Mouse (Mus musculus): ENCODE results near the gene Hoxc5. TPM values are rescaled to one million over a fixed set of nuclear protein-coding genes. Genes with fewer than 3 reads are reported as not detected.

Hoxc5 gene
- total RNA-seq, 2 experiments from 2014 or later: not detected

GRCm38 (mm10) chr15:102983716-102984115, 16.5 kb downstream of the Hoxc5 start:
- no peak for DNase-seq (ENCODE audit: low spot score)
- intact Hi-C loops (cut with DNase I): no loop called here

GRCm38 (mm10) chr15:102984521-102984920, 17.3 kb downstream of the Hoxc5 start:
- intact Hi-C loops (cut with DNase I): no loop called here
- DNase-seq (ENCODE audit: low spot score): no peak

- intact Hi-C loops (cut with DNase I): loop anchor here (5.0 kb wide), 1 partner anchor 332 kb away; no protein-coding TSS in a partner anchor
- DNase-seq (ENCODE audit: low spot score): no peak
These were observed 17.7 kb downstream of the Hoxc5 start for GRCm38 (mm10) chr15:102984925-102985324.

DNA sequence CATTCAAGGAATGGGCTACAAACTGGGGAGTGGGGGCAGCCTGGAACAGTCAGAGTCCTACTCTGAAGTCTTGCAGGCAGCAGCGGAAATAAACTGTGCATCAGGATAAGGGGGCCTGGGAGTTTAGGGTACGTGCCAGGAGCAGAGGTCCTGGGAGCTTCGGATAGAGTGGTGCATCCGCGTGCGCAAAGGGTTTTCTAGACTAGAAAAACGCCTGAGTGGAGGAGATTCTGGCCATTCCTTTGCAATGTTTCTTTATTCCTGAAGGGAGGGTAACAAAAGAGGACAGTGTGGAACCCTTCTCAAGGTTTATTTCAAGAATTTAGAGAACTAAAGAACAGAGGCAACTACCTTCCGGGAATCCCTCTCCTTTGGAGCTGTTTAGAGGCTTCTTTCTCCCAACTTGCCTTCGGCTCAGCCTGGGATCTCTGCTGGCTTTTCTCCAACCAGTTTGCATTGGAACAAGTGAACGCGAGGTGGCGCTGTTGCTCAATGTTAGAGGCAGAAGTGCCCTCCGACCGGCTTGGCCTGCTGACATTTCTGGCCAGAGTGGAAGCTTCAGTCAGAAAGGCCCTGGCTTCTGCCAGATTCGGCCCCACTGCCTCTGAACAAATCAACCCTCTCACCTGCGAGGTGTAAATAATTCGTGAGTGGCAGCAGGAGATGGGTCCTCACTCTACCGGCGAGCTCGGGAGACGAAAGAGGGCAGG, 20.0 kb downstream of the Hoxc5 start:
- peak; percentile 67 for DNase-seq (ENCODE audit: low spot score)
- intact Hi-C loops (cut with DNase I): loop anchor here (1.0 to 5.0 kb wide), 3 partner anchors 144 to 330 kb away; no protein-coding TSS in a partner anchor

DNA sequence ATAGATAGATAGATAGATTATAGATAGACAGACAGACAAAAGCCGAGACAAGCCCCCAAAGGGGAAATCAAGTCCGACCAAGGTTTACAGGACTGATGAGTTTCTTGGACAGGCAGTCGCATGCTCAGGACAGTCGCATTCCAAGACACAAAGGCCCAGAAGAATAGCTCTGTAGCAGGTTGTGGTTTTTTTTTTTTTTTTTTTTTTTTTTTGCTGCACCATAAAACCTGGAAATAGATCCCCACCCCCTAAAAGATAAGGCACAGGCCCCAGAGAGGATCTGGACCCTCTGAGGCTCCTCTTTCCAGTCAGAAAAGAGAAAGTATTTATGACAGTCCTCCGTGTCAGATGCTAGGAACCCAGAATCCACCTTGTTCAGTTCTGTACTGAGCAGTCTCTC, 20.8 kb downstream of the Hoxc5 start:
- intact Hi-C loops (cut with DNase I): loop anchor here (1.0 to 5.0 kb wide), 3 partner anchors 25 to 329 kb away; no protein-coding TSS in a partner anchor
- no peak for DNase-seq (ENCODE audit: low spot score)

DNA sequence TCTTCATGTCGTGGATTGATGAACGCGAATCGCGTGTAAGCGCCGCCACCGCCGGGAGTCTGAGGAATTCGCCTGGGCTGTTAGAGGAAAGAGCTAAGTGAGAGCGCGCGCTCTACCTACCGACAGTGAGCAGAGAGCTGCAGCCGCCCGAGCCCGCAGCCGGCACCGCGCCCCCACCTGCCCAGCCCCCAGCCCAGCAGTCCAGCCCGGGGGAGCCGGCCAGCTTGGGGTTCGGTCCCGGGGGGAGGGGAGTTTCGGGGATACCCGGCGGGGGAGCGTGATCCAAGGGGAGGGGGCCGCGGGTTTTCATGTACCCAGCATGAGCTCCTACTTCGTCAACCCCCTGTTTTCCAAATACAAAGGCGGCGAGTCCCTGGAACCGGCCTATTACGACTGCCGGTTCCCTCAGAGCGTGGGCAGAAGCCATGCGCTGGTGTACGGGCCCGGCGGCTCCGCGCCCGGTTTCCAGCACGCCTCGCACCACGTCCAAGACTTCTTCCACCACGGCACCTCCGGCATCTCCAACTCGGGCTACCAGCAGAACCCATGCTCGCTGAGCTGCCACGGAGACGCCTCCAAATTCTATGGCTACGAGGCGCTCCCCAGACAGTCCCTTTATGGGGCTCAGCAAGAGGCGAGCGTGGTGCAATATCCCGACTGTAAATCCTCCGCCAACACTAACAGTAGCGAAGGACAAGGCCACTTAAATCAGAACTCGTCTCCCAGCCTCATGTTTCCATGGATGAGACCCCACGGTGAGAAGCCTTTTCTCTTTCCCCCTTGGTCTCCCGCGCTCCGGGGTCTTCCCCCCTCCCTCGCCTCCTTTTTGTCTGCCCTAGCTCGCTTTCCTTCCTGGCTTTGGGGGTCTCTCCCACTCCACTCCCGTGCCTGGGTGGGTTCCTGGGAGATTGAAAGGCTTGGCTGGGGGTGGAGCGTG, 23.5 kb downstream of the Hoxc5 start, which contains the start of gene Hoxc8:
TSS of gene Hoxc8 (plus strand) at position 147 of the 937 bp plus-strand sequence.
- intact Hi-C loops (cut with DNase I): no loop called here
- no peak for DNase-seq (ENCODE audit: low spot score)

DNA sequence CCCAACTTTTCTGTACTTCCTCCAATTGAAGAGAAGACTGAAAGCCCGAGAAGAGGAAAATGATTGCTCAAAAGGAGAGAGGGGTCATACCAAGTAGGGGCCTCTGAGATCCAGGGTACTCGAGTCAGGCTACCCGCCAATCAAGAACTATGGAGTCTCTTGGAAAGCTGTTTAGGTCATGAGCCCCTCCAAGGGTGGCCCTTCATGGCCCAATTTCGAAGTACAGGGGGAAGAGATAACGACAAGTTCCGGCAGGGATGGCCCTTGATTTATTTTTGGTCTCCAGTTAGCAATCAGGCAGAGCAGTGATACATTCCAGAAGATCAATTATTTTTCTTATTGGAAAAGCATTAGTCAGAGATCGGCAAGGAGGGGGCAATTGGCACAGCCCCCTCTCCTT, 24.5 kb downstream of the Hoxc5 start:
- intact Hi-C loops (cut with DNase I): no loop called here
- DNase-seq (ENCODE audit: low spot score): no peak

GRCm38 (mm10) chr15:102992206-102992605, 25.0 kb downstream of the Hoxc5 start:
- intact Hi-C loops (cut with DNase I): no loop called here
- DNase-seq (ENCODE audit: low spot score): no peak

DNA sequence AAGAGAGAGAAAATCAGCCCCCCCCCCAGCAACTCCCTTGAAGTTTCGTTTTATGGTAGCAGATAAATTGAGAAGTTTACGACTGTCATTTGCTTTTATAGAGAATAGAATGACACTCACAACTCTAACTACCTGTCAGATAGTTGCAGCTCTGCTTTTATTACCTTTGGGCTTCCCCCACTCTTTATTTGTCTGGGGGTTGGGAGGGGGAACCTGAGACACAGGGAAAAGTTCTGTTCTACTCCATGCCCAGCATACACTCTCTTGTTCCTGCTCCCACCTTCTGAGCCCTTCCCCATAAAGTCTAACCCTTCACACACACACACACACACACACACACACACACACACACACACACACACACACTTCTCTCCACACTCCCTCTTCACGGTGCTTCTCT, 25.6 kb downstream of the Hoxc5 start:
- DNase-seq (ENCODE audit: low spot score): no peak
- intact Hi-C loops (cut with DNase I): no loop called here

- intact Hi-C loops (cut with DNase I): no loop called here
- DNase-seq (ENCODE audit: low spot score): no peak
These were observed 29.3 kb downstream of the Hoxc5 start for GRCm38 (mm10) chr15:102996548-102996947.

DNA sequence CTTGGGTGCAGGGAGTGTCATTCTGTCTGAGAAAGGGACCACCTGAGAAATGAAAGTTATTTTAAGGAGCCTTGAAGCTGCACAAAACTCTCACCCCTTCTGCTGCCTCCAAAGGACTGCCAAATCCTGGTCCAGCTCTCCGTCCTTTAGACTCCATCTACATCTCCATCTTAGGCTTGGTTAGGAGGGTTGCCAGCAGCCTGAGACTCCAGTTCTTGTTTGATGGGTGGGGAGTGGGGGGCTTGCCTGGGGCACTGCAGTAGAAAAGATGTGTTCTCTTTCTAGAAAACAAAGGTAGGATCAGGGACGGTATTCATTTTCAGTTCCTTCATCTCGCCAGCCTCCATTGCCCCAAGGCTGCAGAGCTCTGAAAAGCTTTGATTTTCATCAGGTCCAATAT, 30.2 kb downstream of the Hoxc5 start:
- DNase-seq (ENCODE audit: low spot score): no peak
- intact Hi-C loops (cut with DNase I): no loop called here

- intact Hi-C loops (cut with DNase I): no loop called here
- DNase-seq (ENCODE audit: low spot score): no peak
These were observed 30.7 kb downstream of the Hoxc5 start, which contains the start of gene Hoxc6 for GRCm38 (mm10) chr15:102997939-102998355. Gene Hoxc6 (plus strand): TSS chr15:102998257.

DNA sequence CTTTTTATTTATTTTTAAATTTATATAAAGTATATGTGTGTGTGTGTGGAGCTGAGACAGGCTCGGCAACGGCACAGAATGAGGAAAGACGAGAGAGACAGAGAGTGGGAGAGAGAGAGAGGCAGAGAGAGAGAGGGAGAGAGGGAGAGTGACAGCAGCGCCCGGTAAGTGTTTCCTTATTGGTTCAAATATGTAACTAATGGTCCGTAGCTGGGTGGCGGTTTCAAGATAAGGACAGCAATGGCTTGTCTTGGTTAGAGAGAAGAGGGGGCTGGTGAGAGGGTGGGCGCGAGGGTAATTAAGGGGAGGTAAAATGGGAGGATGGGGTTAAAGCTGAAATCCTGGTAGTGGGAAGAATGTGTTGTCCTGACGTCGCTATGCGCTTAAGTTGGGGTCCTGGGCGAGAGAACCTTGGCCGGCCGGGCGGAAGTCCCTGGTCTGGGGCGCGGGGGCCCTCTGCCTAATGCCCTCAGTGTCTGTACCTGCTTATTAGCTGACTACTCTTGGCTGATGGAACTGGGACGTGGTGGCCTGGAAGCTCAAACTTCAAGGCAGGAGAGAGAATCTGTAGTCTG, 31.5 kb downstream of the Hoxc5 start:
- no peak for DNase-seq (ENCODE audit: low spot score)
- intact Hi-C loops (cut with DNase I): no loop called here

- peak; percentile 17 for DNase-seq (ENCODE audit: low spot score)
- intact Hi-C loops (cut with DNase I): no loop called here
These were observed 32.1 kb downstream of the Hoxc5 start for GRCm38 (mm10) chr15:102999183-102999831.

- intact Hi-C loops (cut with DNase I): no loop called here
- no peak for DNase-seq (ENCODE audit: low spot score)
These were observed 32.7 kb downstream of the Hoxc5 start for GRCm38 (mm10) chr15:102999955-103000354.

- intact Hi-C loops (cut with DNase I): no loop called here
- no peak for DNase-seq (ENCODE audit: low spot score)
These were observed 33.3 kb downstream of the Hoxc5 start for GRCm38 (mm10) chr15:103000501-103000901.

GRCm38 (mm10) chr15:103001370-103001769, 34.1 kb downstream of the Hoxc5 start:
- intact Hi-C loops (cut with DNase I): no loop called here

GRCm38 (mm10) chr15:103002156-103002555, 34.9 kb downstream of the Hoxc5 start:
- no peak for DNase-seq (ENCODE audit: low spot score)
- intact Hi-C loops (cut with DNase I): no loop called here

More at GRCm38 (mm10) chr15:103001370-103001769, 34.1 kb downstream of the Hoxc5 start:
- no peak for DNase-seq (ENCODE audit: low spot score)

GRCm38 (mm10) chr15:103002821-103003448, 35.7 kb downstream of the Hoxc5 start:
- no peak for DNase-seq (ENCODE audit: low spot score)
- intact Hi-C loops (cut with DNase I): no loop called here
